Mouse (Mus musculus): ENCODE data around the gene Agpat1. TPM values are rescaled to one million over a fixed set of nuclear protein-coding genes. Genes with fewer than 3 reads are reported as not detected.
A peak's percentile ranks its signal among the peaks of the same experiment; 100 is the strongest.

Agpat1 gene
- total RNA-seq, 2 experiments from 2014 or later, result 10.3 to 12.6 TPM

DNA sequence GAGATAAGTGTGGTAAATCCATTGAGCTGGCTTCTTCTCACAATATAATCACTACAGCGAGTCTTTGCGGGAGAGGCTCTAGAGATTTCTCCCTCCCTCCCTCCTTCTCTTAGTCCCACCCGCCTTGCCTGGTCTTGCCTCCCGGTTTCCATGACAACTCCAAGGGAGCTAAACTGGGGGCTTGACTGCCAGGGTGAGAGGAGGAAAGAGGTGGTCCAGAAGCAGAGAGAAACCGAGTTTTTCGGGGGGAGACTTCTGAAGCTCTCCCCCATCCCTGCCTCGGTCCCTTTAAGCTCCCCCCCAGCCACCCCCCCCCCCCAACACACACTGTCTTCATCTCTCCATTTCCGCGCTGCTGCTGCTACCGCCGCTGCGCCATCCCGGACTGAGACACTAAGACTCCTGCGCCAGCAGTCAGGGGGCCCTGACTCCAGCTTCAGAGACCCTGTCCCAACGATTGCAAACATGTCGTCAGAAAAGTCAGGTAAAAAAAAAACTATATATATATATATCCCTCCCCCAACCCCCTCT, 25.2 kb downstream of the Agpat1 start, which contains the start of gene Prrt1:
Prrt1 (plus strand) TSS at position 313 of the 531 bp plus-strand sequence.
- no peak for ATAC-seq (replicated peaks; ENCODE audit: low FRiP score, poor library complexity, severe bottlenecking)

DNA sequence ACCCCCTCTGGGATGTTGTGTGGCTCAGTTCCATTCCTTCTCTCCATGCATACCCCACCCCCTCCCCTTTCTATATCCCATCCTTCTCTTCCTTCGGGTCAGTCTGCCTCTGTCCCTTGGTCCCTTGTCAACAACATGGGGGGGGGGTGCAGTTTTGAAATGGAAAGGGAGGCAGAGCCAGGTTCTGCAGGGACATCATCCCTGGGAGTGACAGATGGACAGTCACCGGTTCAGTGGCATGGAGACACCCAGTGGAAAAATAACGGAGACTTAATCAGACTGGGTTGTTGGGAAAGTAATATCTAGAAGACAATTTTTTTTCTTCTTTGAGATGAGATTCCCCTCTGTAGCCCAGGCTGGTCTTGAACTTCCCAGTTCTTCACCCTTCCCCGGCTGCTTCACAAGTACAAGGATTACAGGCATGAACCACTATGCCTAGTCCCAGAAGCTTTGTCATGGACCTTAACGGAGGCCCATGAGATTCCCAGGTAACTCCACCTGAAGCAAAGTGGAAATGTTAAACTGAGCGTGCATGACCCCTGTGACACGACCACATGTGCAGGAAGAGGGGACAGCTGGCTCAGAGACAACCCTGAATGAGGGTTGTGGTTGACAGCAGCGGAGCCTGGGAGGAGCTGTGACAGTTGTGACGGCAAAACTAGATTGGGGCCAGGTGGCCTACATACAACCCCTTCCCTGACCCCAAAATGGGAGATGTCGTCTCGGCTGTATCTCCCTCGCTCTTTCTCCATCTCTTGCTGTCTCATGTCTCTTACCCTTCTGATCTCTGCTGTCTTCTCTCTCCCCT, 25.9 kb downstream of the Agpat1 start:
- no peak for ATAC-seq (replicated peaks; ENCODE audit: low FRiP score, poor library complexity, severe bottlenecking)

DNA sequence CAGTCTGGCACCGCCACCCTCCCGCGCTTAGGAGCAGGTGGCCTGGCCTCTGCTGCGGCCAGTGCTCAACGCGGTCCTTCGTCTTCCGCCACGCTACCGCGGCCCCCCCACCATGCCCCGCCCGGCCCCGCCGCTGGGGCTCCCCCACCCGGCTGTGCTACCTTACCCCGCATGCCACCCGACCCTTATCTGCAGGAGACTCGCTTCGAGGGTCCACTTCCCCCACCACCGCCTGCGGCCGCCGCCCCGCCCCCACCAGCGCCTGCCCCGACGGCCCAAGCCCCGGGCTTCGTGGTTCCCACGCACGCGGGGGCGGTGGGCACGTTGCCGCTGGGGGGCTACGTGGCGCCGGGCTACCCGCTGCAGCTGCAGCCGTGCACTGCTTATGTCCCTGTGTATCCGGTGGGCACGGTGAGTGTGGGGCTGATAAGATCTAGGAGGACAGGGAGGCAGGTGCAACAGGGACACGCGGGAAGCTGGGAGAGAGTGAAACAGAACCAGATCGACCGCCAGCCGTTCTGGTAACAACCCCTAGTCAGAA, 26.8 kb downstream of the Agpat1 start:
- no peak for ATAC-seq (replicated peaks; ENCODE audit: low FRiP score, poor library complexity, severe bottlenecking)

GRCm38 (mm10) chr17:34631647-34632046, 27.6 kb downstream of the Agpat1 start:
- no peak for ATAC-seq (replicated peaks; ENCODE audit: low FRiP score, poor library complexity, severe bottlenecking)

DNA sequence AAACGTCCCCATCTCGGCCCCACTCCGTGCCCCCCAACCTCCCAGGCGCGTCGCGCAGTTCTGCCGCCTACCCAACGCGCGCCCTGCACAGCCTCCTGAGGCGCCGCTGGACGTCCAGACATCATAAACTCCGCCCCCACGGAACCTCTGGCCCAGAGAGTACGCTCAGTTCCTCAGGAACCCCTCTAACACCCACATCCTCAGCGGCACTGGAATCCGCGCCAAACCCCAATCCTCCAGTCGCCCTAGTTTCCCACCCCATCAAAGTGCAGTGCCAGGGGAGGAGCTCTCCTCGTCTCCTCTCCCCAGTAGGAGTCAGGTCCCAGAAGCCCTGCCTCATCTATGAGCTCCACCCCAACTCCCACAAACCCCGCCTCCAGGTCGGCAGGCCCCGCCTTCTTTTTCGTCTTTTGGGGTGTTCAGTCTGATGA, 28.2 kb downstream of the Agpat1 start:
- 0 out of 2 replicates have a peak, but pooled peaks have one; percentile 44 for ATAC-seq (replicated peaks; ENCODE audit: low FRiP score, poor library complexity, severe bottlenecking)

GRCm38 (mm10) chr17:34635671-34636070, 31.6 kb downstream of the Agpat1 start:
- no peak for ATAC-seq (replicated peaks; ENCODE audit: low FRiP score, poor library complexity, severe bottlenecking)

- no peak for ATAC-seq (replicated peaks; ENCODE audit: low FRiP score, poor library complexity, severe bottlenecking)
These were observed 33.4 kb downstream of the Agpat1 start for GRCm38 (mm10) chr17:34637459-34637858.

- no peak for ATAC-seq (replicated peaks; ENCODE audit: low FRiP score, poor library complexity, severe bottlenecking)
These were observed 35.6 kb downstream of the Agpat1 start for GRCm38 (mm10) chr17:34639461-34640255.

DNA sequence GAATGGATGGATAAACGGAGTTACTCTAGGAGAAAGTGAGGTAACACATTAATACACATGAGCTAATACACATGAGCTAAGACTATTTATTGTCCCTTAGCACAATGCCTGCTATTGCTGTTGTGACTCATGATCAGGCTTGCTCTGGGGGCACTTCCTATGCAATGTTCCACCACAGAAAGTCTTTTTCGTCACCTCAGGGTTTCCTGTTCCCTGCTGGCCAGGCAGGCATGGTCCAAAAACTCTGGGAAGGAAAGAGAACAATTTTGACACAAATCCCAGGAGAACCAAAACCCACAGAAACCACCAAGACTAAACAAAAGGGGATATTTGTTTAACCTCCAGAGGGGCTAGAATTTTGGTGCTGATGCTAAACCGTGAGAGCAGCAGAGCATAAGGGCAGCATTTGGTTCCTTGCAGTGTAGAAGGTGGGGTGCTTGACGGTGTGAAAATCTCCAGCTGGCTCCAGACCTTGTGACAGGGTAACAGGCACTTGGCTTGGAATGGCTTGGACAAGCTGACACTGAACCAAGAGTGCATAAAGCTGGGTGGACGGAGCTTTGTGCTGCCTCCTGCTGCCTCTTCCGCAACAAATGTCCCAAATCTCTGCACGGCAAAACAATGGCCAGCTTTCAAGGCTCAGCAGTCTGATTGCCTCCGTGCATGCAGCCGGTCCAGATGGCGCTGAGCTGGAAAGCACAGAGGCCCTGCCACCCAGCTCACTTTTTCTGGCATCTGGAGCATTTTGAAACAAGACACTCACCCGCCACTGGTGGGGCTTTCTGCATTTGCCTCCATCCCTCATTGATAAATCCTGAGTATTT, 36.9 kb downstream of the Agpat1 start:
- no peak for ATAC-seq (replicated peaks; ENCODE audit: low FRiP score, poor library complexity, severe bottlenecking)

DNA sequence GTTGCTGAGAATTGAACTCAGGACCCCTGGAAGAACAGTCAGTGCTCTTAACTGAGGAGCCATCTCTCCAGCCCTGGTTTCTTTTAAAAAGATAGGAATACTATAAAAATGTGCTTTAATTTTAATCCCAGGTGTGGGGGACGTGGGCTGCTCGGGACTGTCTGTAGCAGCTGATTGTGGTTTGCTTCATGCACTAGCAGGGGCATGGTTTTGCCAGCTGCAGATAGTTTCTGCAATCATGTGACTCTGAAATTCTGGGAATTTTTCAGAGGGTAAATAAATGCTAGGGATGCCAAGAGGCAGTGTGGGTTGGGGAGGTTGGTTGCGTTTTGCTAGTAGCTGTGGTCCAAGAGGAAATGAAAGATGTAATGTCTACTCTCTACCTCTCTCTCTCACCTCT, 37.9 kb downstream of the Agpat1 start:
- ATAC-seq (replicated peaks; ENCODE audit: low FRiP score, poor library complexity, severe bottlenecking), result no peak

- ATAC-seq (replicated peaks; ENCODE audit: low FRiP score, poor library complexity, severe bottlenecking), result no peak
These were observed 39.3 kb downstream of the Agpat1 start for GRCm38 (mm10) chr17:34643379-34643778.

- no peak for ATAC-seq (replicated peaks; ENCODE audit: low FRiP score, poor library complexity, severe bottlenecking)
These were observed 39.9 kb downstream of the Agpat1 start for GRCm38 (mm10) chr17:34643944-34644343.

- ATAC-seq (replicated peaks; ENCODE audit: low FRiP score, poor library complexity, severe bottlenecking), result peak; percentile 78
These were observed 40.5 kb downstream of the Agpat1 start, which contains the start of gene Fkbpl for GRCm38 (mm10) chr17:34644608-34645007. Gene Fkbpl (plus strand): TSS chr17:34644764.

DNA sequence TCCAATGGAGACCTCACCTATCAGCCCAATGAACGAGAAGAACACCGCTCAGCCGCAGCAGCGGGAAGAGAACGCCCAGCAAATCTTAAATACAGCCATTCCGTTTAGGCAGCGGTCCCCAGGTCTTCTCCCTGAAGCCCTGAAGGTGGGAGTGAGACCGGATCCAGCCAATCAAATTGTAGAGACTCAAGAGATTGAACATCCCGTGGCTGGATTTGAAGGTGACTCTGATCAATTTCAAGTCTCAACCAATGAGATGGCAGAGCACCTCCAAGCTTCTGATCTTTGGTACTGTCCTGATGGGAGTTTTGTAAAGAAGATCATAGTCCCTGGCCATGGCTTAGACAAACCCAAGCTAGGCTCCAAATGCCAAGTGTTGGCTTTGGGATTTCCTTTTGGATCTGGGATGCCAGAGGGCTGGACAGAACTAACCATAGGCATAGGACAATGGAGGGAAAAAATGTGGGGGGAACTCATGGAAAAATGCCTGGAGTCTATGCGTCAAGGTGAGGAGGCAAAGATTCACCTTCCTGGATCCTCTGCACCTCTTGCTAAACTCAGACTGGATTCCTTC, 41.3 kb downstream of the Agpat1 start:
- no peak for ATAC-seq (replicated peaks; ENCODE audit: low FRiP score, poor library complexity, severe bottlenecking)

DNA sequence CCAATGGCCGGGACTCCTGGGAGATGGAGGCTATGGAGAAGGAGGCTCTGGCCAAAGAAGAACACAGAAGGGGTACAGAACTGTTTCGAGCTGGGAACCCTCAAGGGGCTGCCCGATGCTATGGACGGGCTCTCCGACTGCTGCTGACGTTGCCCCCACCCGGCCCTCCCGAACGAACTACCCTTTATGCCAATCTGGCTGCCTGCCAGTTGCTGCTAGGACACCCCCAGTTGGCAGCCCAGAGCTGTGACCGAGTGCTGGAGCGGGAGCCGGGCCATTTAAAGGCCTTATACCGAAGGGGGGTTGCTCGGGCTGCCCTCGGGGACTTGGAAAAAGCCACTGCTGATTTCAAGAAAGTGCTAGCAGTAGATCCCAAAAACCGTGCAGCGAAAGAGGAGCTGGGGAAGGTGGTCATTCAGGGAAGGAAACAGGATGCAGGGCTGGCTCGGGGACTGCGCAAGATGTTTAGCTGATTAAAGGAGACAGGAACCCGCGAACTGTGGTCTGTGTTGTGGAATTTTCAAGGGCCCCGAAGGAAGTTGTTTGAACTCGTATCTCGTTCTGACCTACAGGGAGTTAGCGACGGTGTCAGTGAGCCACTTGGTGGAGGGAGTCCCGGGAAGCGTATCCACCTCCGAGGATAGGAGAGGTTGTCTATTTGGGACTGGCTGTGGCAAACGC, 41.9 kb downstream of the Agpat1 start:
- no peak for ATAC-seq (replicated peaks; ENCODE audit: low FRiP score, poor library complexity, severe bottlenecking)

- ATAC-seq (replicated peaks; ENCODE audit: low FRiP score, poor library complexity, severe bottlenecking), result peak; percentile 94
These were observed 43.1 kb downstream of the Agpat1 start, which contains the start of gene Atf6b for GRCm38 (mm10) chr17:34646906-34647787. Gene Atf6b (plus strand): TSS chr17:34647146.

- no peak for ATAC-seq (replicated peaks; ENCODE audit: low FRiP score, poor library complexity, severe bottlenecking)
These were observed 44.3 kb downstream of the Agpat1 start for GRCm38 (mm10) chr17:34648141-34648890.

Measured in erythroid progenitor cell, adult 5-6 weeks (primary cell).